Mouse (Mus musculus): ENCODE measurements around the gene Slc18b1.
"Not testable (repeated sequence)": the region's sequence is repeated elsewhere in the genome, so short reads cannot be mapped to it uniquely, and the experiment has no call there.

Gene Slc18b1

DNA sequence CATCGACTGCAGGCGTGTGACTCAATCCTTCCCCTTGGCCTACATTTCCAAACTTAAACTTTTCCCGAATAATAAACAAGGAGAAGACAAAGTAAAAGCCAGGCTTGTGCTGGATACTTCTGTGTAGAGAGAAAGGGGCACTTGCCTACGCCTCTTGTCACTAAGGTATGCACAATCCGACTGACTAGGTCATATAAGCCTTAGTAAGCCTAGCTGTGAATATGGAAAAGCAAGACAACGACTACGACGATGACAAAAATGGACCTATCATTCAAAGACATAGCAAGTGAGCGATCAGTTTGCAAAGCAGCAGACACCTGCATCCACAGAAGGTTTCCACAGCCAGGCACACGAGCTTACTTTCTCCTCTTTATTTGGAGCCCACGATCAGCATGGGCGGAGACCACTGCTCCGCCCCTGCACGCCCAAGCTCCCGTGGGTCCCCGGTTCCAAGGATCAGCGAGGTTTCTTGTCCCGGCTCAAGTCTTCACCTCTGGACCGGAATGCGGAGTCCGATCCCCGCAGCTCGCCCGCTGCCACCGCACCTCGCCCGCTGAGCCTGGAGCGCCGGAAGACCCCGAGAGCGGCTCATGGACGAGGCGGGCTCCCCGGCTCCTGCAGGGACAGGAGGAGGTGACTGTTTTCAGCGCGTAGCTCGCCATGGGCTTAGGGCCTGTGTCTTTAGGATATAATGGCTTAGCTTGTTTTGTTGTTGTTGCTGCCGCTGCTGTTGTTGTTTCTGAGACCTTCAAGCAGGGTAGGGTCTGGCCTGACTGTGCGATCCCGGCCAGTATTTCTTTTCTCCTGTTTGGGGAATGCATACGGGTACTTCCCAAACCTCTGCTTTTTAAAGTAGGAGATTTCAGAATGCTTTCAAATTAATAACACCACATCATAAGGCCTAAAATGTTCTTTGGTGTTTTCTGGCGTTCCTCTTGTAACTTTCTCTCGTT lies at the start of gene Slc18b1:
TSS of gene Slc18b1 (plus strand) at position 436 of the 953 bp plus-strand sequence.
- no peak for DNase-seq (ENCODE audit: low read depth)

DNA sequence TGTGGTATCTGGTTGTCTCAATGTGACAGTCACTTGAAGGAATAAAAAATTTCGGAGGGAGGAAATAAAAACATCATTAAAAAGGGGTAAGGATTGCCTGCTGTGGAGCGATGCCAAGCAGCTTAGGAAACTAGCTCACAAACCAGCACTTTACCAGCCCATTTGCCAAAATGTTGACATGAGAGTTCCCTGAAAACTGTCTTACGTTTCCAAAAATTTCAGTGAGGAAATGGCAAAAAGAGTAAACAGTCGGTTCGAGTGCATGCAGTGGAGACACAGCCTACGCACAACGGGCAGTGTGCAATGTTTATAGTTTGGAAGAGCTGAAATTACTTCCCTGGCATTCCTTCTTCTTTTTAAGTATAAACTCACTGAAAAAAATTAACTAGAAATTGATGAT lies 42.6 kb upstream of the Slc18b1 start:
- no peak for DNase-seq (ENCODE audit: low read depth)

GRCm38 (mm10) chr10:23777288-23777945 lies 19.4 kb upstream of the Slc18b1 start:
- no peak for DNase-seq (ENCODE audit: low read depth)

DNA sequence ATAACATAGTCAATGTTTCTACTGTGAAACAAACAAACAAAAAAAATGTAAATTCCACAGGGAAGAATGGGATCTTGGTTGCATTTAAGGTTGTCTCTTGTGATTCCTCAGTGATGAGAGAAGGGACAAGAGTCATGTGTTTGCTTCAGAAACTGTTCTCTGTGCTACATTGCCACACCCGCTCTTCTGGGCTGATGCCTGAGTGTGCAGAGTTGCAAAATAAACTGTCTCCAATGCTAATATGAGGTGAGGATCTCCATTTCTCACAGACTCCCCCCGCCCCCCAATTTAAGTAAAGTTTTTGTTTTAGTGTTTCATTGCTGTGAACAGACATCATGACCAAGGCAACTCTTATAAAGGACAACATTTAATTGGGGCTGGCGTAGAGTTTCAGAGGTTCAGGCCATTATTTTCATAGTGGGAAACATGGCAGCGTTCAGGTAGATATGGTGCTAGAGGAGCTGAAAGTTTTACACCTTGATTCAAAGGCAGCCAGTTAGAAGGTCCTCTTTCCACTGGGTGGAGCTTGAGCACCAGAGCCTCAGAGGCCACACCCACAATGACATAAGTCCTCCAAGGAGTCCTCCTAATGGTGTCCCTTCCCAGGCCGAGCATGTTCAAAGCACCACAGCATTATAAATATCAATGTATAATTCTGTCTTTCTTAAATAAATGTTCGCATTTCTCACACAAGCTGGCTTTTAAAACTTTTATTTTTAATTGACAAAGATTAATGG lies 16.1 kb upstream of the Slc18b1 start:
- DNase-seq (ENCODE audit: low read depth), result no peak

- DNase-seq (ENCODE audit: low read depth), result no peak
Measured at GRCm38 (mm10) chr10:23781760-23782735, 14.7 kb upstream of the Slc18b1 start.

DNA sequence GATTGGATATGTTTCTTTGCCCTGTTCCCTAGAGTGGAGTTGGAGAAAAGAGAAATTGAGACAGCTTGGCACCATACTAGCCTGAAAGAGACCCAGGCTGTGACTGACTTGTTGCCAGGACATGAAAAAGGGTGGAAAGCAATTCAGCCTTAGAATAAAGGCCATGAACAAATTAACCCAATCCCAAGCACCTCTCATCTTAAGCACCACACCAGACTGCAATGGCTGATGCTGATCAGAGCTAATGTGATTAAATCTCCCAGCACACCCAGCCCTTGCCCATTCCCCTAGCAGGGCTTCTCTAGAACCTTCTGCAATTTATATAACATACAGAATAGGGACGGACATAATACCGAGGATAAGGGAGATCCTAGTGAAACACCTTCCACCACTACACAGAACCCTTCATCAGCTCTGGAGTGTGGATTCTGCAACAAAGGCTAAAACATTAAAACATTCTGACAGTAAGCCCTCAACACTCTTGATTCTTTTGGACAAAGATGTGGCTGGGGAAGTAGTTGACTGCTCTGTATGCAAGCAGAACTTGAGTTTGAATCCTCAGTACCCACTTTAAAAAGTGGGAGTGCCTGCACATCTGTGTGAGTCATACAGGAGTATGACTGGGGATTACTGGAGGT lies 13.8 kb upstream of the Slc18b1 start:
- no peak for DNase-seq (ENCODE audit: low read depth)

GRCm38 (mm10) chr10:23783493-23783884 lies 13.3 kb upstream of the Slc18b1 start:
- no peak for DNase-seq (ENCODE audit: low read depth)

DNA sequence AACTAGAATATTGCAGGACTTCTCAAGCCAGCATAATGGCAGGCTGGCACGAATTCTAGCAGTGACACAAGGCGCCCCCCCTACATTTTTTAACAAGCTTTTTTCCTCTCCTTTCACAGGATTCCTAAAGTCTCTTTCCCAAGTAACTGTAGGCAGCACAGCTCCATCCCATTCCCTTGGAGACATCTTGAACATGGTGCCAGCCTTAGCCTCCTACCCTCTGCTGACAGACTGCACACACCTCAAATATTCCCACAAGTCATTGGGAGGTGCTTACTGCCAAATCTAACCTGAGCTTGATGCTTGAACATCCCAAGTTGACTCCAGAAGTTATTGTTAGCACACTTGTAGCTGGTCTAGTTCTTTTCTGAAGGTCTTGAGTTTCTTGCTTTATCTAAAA lies 12.7 kb upstream of the Slc18b1 start:
- DNase-seq (ENCODE audit: low read depth), result no peak

- not testable (repeated sequence) for DNase-seq (ENCODE audit: low read depth)
Measured at GRCm38 (mm10) chr10:23785599-23785998, 11.2 kb upstream of the Slc18b1 start.

GRCm38 (mm10) chr10:23786040-23786439 lies 10.7 kb upstream of the Slc18b1 start:
- no peak for DNase-seq (ENCODE audit: low read depth)

DNA sequence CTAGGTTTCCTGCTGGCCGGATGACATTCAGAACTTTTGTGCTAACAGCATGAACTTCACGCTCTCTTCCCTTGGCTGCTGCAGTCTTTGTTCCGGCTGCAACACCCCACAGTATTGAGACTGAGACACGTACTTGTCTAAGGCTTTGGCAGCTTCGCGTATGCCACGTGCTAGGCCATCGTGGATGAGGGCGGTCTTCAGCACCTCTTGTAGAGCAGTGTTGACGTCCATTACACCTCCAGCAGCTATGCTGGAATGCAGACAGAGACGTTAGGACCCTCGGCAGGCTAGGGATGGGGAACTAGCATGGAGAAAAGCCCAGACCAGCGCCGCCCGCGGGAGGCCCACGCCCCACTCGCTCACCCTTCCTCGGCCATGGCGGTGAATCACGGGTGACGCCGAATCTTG lies 10.2 kb upstream of the Slc18b1 start:
- DNase-seq (ENCODE audit: low read depth), result not testable (repeated sequence)

DNA sequence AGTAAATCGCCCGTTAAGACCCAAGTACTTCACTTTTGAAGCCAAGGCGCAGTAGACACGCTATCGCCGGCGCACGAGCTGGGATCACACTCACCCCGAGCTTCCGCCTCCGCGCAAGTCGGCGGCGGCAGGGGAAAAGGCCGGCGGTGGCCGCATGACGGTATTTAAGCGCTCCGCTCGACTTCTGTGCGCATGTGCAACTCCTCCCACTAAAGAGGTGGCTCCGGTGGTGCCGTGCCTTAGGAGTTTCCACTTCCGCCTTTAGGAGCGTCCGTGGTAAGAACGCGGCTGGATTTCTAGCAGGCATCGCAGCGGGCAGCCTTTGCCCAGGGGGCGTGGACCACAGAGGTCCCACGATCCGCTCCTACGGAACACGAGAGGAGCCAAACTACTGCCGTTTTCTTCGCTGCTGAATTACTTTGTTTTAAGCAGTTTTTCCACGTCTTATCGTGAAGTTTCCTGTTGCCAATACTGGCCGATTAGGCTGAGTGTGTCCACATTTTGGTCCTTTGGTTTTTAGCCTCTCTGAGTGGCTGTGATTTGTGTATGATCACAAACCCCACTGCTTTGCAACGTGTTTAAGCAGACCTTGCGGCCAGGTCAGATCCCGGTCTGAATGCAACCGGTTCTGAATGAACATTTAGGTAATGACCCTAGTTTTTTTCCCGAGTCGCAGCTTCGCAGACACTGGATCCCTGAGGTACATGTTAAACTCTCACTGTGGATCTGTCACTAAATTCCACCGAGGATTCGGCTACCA lies 9.5 kb upstream of the Slc18b1 start, which contains the start of gene Rps12:
TSS of gene Rps12 (minus strand) at position 214 of the 760 bp plus-strand sequence.
- DNase-seq (ENCODE audit: low read depth), result peak; percentile 96

DNA sequence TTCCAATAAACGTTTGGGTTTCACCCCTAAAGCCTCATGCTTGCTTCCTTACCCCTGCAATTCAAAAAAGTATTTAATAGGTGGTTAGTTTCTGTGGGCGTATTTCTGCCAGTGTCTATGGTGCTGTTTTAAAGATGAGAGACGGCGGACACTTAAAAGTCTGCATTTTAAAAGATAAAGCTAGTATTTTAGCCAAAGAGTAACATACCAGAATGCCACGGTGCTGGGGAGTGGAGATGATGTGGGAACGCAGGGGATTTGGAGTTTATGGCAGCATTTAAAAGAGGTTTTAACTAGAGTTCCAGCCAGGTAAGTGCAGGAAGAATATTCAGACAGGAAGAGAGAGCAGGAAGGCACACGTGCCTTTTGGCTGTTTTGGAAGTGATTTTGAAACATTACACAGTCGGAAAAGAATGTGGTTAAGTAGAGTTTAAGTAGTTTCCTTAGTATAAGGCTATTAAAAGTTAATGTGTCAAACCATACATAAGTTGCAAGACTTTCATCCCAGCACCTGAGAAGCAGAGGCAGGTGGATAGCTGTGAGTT lies 8.7 kb upstream of the Slc18b1 start:
- DNase-seq (ENCODE audit: low read depth), result no peak

- no peak for DNase-seq (ENCODE audit: low read depth)
Measured at GRCm38 (mm10) chr10:23795871-23796520, 790 bp upstream of the Slc18b1 start.

DNA sequence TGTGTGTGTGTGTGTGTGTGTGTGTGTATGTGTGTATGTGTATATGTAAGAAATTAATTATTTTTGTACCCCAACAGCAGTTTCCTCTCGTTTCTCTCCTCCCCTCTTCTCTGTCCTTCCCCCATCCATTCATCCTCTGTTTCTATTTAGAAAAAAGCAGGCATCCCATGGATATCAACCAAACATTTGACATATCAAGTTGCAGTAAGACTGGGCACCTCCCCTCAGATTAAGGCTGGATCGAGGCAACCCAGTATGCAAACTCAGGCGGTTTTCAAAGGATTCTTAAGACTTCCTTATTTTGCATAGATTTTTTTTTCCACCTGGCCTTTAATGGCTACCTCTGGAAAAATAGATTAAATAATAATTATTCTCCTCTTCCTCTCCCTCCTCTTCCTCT lies 820 bp downstream of the Slc18b1 start:
- no peak for DNase-seq (ENCODE audit: low read depth)

- no peak for DNase-seq (ENCODE audit: low read depth)
Measured at GRCm38 (mm10) chr10:23798142-23798541, 1.4 kb downstream of the Slc18b1 start.

DNA sequence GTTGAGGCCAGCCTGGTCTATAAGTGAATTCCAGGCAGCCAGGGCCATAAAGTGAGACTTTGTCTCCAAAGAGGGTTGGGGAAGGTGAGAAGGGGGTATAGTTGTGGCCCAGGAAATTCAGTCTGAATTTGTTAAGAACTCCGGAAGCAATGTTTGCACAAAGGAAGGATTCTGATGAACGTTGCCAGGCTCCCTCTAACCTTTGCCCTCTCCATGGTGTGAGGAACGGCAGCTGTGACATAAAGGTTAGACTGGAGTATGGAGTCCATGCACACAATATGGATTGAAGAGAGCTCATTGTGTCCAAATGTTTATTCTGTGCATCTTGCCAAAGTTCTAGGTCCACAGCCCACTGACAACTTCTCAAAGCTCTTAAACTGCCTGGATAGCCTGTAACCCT lies 3.1 kb downstream of the Slc18b1 start:
- no peak for DNase-seq (ENCODE audit: low read depth)

- no peak for DNase-seq (ENCODE audit: low read depth)
Measured at GRCm38 (mm10) chr10:23802911-23803310, 6.1 kb downstream of the Slc18b1 start.

- DNase-seq (ENCODE audit: low read depth), result no peak
Measured at GRCm38 (mm10) chr10:23804665-23805064, 7.9 kb downstream of the Slc18b1 start.

Data from c-Kit-positive CD71-positive TER-119-negative erythroid progenitor cells, embryonic 14.5 days (primary cell).